Mouse (Mus musculus): ENCODE data around the gene P3h4. TPM values are rescaled to one million over a fixed set of nuclear protein-coding genes. Genes with fewer than 3 reads are reported as not detected.

Gene P3h4
- polyA plus RNA-seq, 1 experiment = 3.9 TPM

DNA sequence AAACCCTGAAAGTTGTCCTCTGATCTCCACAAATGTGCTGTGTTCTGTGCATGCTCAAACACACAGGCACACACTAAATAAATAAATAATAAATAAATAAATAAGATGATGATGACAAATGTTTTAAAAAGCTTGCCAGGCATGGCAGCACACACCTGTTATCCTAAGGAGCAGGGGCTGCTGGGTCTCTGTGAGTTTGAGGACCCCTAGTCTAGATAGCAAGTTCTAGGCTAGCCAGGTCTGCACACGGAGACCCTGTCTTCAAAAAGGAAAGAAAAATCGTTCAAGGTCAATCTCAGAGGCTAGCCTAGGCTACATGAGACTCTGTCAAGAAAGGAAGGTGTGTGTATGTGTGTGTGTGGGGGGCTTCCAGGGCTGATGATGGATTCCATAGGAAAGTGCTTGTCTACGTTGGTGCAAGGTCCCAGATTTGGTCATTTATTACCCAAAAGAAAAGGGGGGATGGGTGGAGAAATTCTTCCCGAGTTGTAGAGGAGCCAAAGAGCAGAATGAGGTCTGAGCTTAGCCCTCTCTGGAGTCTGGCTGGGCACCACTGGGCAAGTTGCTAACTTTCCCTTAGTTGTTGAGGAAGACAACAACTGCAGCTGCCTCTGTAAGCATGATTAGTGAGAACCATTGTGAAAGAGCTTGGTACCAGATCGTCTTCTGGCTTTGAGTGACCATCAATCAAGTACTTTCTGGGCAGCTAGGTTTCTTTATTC, 20.1 kb downstream of the P3h4 start:
- TF ChIP-seq POLR2A (IDR thresholded peaks at IDR 0.05; ENCODE audit: borderline replicate concordance, control insufficient read depth, low read depth, low read length) = no peak
- no peak for TF ChIP-seq CTCF (IDR thresholded peaks at IDR 0.05; ENCODE audit: control insufficient read depth, insufficient read depth, low read length)
- Histone ChIP-seq H3K4me1 (ENCODE audit: control insufficient read depth, insufficient read depth, low read length) (peaks cover 2% of the 10 kb centered on the region; the same call in 1 of the 2 replicates), H3K27ac (ENCODE audit: control insufficient read depth, insufficient read depth, low read depth, low read length, poor library complexity) (peak overlapping the region; percentile 64; the same call in 1 of the 2 replicates), H3K4me3 (replicated peaks; ENCODE audit: control insufficient read depth, low read depth, low read length) (no peak overlapping the region)
- WGBS = 53% methylated on average over 5 of the region's 5 CpGs

DNA sequence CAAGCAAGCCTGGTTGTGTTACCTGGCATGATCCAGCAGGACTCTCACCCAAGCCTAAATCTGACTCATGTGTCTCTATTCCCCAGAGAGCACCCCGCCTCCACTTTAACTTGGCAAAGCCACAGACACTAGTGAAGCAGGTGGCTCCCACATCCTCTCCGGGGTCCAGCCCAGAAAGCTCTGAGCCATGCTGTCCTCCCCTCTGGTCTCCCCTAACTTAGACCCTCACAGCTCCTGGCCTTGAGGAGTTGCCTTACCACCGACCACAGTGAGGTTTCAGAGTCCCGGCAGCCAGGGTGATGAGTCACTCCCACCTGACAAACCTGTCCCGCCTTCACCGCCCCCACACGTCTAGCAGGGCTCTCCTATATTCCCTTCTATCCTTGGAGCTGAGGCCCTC, 20.9 kb downstream of the P3h4 start:
- H3K27ac ChIP-seq (ENCODE audit: control insufficient read depth, insufficient read depth, low read depth, low read length, poor library complexity) = no peak overlapping the region
- TF ChIP-seq CTCF (IDR thresholded peaks at IDR 0.05; ENCODE audit: control insufficient read depth, insufficient read depth, low read length) = no peak
- WGBS = 34% methylated on average over 7 of the region's 7 CpGs
- peaks cover 2% of the 10 kb centered on the region; the same call in 1 of the 2 replicates for H3K4me1 ChIP-seq (ENCODE audit: control insufficient read depth, insufficient read depth, low read length)
- no peak overlapping the region for H3K4me3 ChIP-seq (replicated peaks; ENCODE audit: control insufficient read depth, low read depth, low read length)

GRCm38 (mm10) chr11:100392958-100393357, 21.7 kb downstream of the P3h4 start:
- 71% methylated on average over 5 of the region's 5 CpGs for WGBS
- H3K4me1 ChIP-seq (ENCODE audit: control insufficient read depth, insufficient read depth, low read length) = peaks cover 2% of the 10 kb centered on the region; the same call in 1 of the 2 replicates

GRCm38 (mm10) chr11:100391884-100392345, 22.7 kb downstream of the P3h4 start:
- TF ChIP-seq POLR2A (IDR thresholded peaks at IDR 0.05; ENCODE audit: borderline replicate concordance, control insufficient read depth, low read depth, low read length) (no peak), CTCF (IDR thresholded peaks at IDR 0.05; ENCODE audit: control insufficient read depth, insufficient read depth, low read length) (no peak)
- WGBS = 91% methylated on average over 7 of the region's 7 CpGs
- Histone ChIP-seq H3K4me1 (ENCODE audit: control insufficient read depth, insufficient read depth, low read length) (peaks cover 2% of the 10 kb centered on the region; the same call in 1 of the 2 replicates), H3K27ac (ENCODE audit: control insufficient read depth, insufficient read depth, low read depth, low read length, poor library complexity) (no peak overlapping the region), H3K4me3 (replicated peaks; ENCODE audit: control insufficient read depth, low read depth, low read length) (no peak overlapping the region)

More at GRCm38 (mm10) chr11:100392958-100393357, 21.7 kb downstream of the P3h4 start:
- TF ChIP-seq POLR2A (IDR thresholded peaks at IDR 0.05; ENCODE audit: borderline replicate concordance, control insufficient read depth, low read depth, low read length) (no peak), CTCF (IDR thresholded peaks at IDR 0.05; ENCODE audit: control insufficient read depth, insufficient read depth, low read length) (no peak)
- Histone ChIP-seq H3K4me3 (replicated peaks; ENCODE audit: control insufficient read depth, low read depth, low read length) (no peak overlapping the region), H3K27ac (ENCODE audit: control insufficient read depth, insufficient read depth, low read depth, low read length, poor library complexity) (no peak overlapping the region)

GRCm38 (mm10) chr11:100391081-100391883, 23.4 kb downstream of the P3h4 start:
- 83% methylated on average over 9 of the region's 9 CpGs for WGBS
- no peak overlapping the region for H3K4me3 ChIP-seq (replicated peaks; ENCODE audit: control insufficient read depth, low read depth, low read length)
- TF ChIP-seq POLR2A (IDR thresholded peaks at IDR 0.05; ENCODE audit: borderline replicate concordance, control insufficient read depth, low read depth, low read length) (no peak), CTCF (IDR thresholded peaks at IDR 0.05; ENCODE audit: control insufficient read depth, insufficient read depth, low read length) (no peak)
- H3K27ac ChIP-seq (ENCODE audit: control insufficient read depth, insufficient read depth, low read depth, low read length, poor library complexity) = no peak overlapping the region
- peaks cover 2% of the 10 kb centered on the region; the same call in 1 of the 2 replicates for H3K4me1 ChIP-seq (ENCODE audit: control insufficient read depth, insufficient read depth, low read length)

DNA sequence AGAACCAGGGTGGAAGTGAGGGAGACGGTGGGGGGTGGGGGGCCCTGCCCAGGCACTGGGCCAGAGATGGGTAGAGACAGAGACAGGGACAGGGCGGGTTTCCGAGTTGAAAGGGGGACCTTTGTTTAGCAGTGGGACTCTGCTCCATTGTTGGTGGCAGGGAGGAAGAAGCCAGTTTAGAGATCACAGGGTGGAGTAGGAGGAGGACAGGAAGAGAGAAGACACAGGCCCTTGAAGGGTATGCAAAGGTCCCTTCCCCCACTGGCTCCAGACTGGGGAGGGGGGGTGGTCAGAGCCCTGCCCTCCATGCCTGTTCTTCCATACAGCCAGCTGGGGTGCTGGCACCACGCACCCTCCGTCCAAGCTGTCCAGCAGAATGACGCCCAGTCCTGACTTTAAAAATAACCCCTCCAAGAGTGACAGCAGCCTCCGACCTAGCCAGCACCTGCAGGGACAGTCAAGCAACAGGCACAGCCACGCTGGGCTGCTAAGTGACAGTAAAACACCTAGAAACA, 24.6 kb downstream of the P3h4 start:
- WGBS = 83% methylated on average over 8 of the region's 8 CpGs
- Histone ChIP-seq H3K4me3 (replicated peaks; ENCODE audit: control insufficient read depth, low read depth, low read length) (no peak overlapping the region), H3K4me1 (ENCODE audit: control insufficient read depth, insufficient read depth, low read length) (peaks cover 1% of the 10 kb centered on the region; the same call in 1 of the 2 replicates), H3K27ac (ENCODE audit: control insufficient read depth, insufficient read depth, low read depth, low read length, poor library complexity) (no peak overlapping the region)
- TF ChIP-seq CTCF (IDR thresholded peaks at IDR 0.05; ENCODE audit: control insufficient read depth, insufficient read depth, low read length) = no peak
- TF ChIP-seq POLR2A (IDR thresholded peaks at IDR 0.05; ENCODE audit: borderline replicate concordance, control insufficient read depth, low read depth, low read length) = no peak

- 80% methylated on average over 6 of the region's 6 CpGs for WGBS
- no peak for TF ChIP-seq CTCF (IDR thresholded peaks at IDR 0.05; ENCODE audit: control insufficient read depth, insufficient read depth, low read length)
- no peak for TF ChIP-seq POLR2A (IDR thresholded peaks at IDR 0.05; ENCODE audit: borderline replicate concordance, control insufficient read depth, low read depth, low read length)
These were observed 26.0 kb downstream of the P3h4 start for GRCm38 (mm10) chr11:100388588-100388987.

More at GRCm38 (mm10) chr11:100388588-100388987, 26.0 kb downstream of the P3h4 start:
- H3K27ac ChIP-seq (ENCODE audit: control insufficient read depth, insufficient read depth, low read depth, low read length, poor library complexity) = no peak overlapping the region
- H3K4me1 ChIP-seq (ENCODE audit: control insufficient read depth, insufficient read depth, low read length) = no peaks in the 10 kb centered on the region
- H3K4me3 ChIP-seq (replicated peaks; ENCODE audit: control insufficient read depth, low read depth, low read length) = no peak overlapping the region
